Mouse (Mus musculus): Measurements from ENCODE around the gene Cdrt4. TPM values are rescaled to one million over a fixed set of nuclear protein-coding genes. Genes with fewer than 3 reads are reported as not detected.

Gene Cdrt4
- total RNA-seq, 2 experiments from 2014 or later: 0.56 TPM; not detected in 1

DNA sequence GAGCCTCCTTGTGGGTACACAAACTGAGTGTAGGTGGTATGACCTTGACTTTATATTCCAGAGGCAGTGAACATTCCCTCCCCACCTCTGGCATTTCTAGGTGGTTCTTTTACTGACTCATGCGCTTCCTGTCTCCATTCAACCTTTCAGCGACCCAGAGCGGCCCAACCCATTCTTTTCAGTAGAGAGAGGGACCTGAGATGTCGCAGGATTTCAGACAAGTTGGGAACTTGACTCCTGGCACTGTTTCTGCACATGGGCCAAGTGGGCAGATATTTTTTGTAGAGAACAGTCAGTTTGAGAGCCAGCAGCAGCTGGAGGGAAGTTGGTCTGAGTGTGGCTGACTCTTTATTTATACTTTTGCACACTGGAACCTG lies 45.5 kb downstream of the Cdrt4 start:
- no peak for DNase-seq

GRCm38 (mm10) chr11:62997039-62997717 lies 46.2 kb downstream of the Cdrt4 start:
- DNase-seq: no peak

DNA sequence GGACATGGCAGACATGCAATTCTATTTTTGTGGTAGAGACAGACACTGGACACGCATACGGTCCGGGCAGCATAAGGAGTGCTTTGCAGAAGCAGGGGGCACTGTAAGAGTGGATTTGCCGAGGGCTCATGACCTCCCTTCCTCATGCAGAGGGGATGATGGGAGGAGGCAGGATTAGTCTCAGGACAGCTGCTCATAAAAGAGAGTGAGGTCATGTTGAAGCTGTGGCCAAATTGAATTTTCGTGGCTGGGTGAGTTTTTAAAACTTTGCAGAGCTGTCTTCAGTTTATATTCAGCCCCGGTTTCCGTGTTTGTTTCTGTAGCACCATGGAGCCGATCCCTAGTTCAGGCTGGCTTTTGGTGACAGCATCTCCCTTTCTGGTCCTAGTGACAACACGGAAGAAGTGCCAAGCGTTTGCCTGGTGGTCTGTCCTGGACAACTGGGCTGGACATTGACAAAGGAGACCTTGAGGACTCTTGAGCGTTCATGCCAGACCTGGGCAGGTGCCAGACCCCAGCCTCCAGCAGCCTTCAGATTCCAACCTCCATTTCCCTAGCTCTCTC lies 46.8 kb downstream of the Cdrt4 start:
- DNase-seq: peak; percentile 10 to 16

GRCm38 (mm10) chr11:63000126-63000525 lies 49.1 kb downstream of the Cdrt4 start:
- DNase-seq: no peak

GRCm38 (mm10) chr11:63004617-63005016 lies 53.6 kb downstream of the Cdrt4 start:
- no peak for DNase-seq

- DNase-seq: no peak
Observed at GRCm38 (mm10) chr11:63007376-63007775, 56.4 kb downstream of the Cdrt4 start.

GRCm38 (mm10) chr11:63008004-63008403 lies 57.0 kb downstream of the Cdrt4 start:
- DNase-seq: no peak

GRCm38 (mm10) chr11:63009761-63010160 lies 58.8 kb downstream of the Cdrt4 start:
- DNase-seq: no peak

GRCm38 (mm10) chr11:63017327-63018082 lies 66.5 kb downstream of the Cdrt4 start:
- no peak for DNase-seq

DNA sequence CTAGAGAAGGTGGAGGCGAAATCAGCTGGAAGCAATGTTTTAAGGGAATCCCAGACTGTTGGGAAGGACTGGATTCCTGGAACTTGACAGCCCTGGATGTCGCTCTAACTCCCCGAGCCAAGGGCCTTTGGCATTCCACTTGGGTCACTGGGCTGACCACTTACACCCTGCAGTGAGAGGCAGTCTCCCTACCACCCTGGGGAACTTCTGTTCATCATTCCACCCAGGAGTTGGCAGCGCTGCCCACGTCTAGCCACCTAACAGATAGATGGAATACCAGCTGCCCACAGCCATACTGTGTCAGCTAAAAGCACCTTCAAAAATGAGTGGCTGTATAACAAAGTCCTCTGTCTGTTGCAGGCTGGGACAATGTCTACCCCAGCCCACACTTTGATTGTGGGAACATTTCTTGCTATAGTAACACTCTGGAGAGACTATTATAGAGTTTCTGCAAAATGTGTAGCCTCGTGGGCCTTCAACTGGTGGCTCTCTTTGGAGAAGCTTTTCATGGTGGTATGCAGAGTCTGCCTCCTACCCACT lies 67.2 kb downstream of the Cdrt4 start:
- DNase-seq: no peak

DNA sequence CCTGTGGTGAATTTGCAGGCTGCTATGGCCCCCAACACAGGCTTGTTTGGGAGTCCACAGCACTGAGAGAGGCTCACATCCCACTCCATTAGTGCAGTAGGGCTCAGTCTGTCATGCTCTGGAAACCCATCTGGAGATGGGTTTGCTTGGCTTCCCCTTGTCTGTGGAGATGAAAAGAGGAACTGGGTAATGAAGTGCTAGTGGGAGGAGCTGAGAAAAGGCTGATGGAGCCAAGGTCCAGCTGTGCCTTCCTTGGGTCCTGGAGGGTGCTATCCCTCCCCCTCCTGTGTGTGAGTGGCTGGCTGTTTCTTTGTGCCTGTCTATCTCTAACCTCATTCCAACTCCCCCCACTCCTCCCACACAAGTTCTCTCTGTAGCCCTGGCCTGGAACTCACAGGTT lies 69.6 kb downstream of the Cdrt4 start:
- peak; percentile 31 to 45 for DNase-seq

DNA sequence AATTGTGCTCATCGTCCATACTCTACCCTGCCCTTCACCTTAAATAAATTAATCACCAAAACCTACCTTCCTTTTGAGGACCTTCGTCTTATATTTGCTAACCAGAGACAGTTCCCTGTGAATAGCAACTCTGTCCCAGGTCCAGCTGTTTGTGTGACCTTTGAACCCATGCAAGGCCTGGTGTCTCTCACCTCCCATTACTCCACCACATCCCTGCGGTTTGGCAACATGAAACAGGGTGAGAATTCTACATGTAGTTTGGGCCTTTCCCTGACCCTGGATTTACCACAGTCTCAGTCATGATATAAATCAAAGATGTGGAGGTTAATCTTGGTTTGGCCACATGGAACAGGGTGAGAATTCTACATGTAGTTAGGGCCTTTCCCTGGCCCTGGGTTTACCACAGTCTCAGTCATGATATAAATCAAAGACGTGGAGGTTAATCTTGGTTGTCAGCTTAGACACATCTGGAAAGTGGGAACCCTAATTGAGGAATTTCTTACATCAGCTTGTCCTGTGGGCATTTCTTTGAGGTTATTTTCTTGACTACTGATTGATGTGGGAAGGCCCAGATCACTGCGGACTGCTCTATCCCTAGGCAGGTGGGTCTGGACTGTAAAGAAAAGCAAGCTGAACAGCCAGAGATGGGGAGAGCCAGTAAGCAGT lies 70.3 kb downstream of the Cdrt4 start:
- DNase-seq: no peak

DNA sequence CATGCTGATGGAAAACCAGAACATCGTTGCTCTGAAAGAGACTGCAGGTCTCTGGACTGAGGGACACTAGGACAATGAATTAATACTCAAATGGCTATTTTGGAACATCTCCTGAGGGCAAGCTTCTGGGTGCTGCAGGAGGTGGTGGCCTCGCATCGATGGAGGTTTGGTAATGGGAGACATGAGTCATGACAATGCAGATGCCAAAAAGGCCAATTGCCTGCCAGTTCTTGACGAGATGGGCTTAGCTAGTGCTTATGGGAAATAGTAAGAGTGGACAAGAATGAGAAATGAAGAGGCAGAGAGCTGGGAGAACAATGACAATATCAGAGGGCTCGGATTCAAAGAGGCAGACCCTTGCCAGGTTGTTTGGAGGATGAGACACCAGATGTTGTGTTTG lies 72.5 kb downstream of the Cdrt4 start:
- DNase-seq: no peak

DNA sequence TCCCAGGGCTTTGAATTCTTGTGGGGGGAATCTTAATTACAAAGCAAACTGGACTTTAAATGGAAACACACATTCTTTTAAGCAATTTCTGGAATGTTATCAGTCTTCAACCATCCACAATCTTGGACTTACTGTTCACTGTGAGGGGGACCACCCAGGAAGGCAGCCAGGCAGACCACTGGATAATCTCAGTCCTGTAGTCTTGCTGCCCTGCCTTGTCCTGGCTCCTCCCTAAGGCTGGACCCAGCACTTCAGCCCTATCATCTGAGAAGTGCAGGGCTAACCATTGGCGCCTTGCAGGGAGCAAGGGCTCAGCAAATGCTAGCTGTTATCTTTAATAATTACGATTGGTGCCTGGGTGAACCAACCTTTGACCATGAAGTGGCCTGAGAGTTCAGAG lies 73.1 kb downstream of the Cdrt4 start:
- DNase-seq: no peak

DNA sequence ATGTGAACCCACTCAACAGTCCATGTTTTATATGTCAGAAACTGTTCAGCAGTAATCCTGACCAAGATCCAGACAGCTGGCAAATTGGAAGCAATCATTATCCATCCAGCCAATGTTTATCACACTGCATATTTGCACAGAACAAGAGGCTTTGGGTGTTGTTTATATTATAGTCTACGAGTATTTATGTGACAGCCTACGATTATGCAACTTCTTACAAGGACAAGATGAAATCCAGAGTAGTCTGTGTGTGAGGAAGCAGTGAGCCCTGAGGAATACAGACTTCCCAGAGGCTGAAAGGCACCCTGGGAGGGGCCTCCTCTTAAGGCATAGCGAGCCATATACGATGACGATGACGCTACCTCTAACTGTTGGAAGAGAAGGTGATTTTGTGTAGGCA lies 74.5 kb downstream of the Cdrt4 start:
- peak in 1 of 2 experiments; percentile 16 for DNase-seq

GRCm38 (mm10) chr11:63026651-63027141 lies 75.7 kb downstream of the Cdrt4 start:
- peak in 1 of 2 experiments; percentile 37 for DNase-seq

- DNase-seq: no peak
Observed at GRCm38 (mm10) chr11:63028131-63028530, 77.1 kb downstream of the Cdrt4 start.

- DNase-seq: no peak
Observed at GRCm38 (mm10) chr11:63029148-63029714, 78.2 kb downstream of the Cdrt4 start.

- no peak for DNase-seq
Observed at GRCm38 (mm10) chr11:63029721-63030120, 78.7 kb downstream of the Cdrt4 start.

DNA sequence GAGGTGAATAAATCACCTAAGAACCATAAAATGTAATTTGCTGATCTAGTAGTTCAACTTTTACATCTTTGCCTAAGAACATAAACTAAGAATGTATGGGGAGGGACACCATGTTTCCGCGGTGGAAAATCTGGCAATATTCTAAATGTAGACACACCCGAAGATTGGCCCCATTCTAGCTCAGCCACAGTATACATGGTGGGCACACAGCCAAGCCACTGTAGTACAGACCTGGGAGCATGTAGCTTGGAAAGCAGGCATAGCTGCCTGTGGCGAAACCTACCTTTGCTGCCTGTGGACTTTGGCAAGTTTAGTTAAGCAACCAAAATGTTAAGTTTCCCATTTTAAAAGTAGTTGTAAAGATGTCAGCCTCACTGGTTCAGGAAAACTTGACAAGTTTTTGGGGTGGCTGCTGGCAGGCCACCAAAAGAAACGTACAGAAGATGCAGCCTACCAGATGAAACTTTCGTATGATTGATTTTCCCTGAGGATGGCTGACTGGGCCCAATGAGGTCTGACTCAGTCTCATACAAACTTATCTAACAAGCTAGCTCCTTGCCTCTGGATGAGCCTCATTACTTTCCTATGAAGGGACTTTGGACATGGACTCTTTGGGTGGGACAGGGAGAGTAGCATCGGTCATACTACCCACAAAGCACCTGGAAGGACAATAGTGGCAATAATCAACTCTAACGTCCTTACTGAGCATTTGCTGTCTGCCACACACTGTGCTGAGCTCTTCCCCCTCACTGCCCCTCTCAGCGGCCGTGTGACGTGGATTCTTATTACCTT lies 84.6 kb downstream of the Cdrt4 start:
- DNase-seq: no peak

DNA sequence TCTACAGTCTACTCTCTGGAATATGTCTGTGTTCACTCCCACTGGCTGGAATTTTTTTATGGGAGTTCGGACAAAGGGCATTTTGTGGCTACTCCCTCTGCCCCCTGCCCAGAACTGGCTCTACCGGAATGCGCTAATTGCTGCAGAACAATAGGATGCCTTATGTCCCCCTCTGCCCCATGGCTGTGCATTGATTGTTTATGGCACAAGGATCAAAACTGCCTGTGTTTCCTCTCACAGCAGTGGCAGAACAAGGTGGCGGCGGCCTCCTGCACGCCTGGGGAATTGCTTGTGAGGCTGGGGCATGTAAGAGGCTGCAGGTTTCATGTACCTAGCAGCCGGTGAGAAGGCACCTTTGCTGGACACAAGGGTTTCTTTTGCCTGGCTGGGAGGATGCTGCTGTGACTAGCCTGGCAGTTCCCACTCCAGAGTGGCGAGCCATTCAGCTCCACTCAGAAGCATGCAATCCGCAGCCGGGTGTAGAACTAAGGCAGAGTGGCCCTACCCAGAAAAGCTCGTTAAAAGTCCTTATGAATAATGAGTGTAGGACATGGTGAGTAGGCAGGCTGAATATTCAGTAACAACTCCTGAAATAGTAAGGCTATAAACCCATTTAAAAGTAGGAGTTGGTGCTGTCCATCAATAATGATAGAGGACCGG lies 89.1 kb downstream of the Cdrt4 start:
- DNase-seq: no peak

All from layer of hippocampus, postnatal 36 days (tissue).